17 mouse cellular contexts compared by ENCODE assay signal in genomic region chr4:118862704-118863103, GRCm38 (mm10). TPM values are rescaled to one million over a fixed set of nuclear protein-coding genes. Genes with fewer than 3 reads are reported as not detected.
DNase-seq lines count a peak whose midpoint lies in the region; ATAC-seq and TF ChIP-seq lines count a peak whose summit lies in the region.
"Had no signal": no experiment of that assay in that cellular context is flagged by ENCODE, and none has a peak within 500 bp of the region (broad histone marks: within the 10 kb centered on the region; RNA-seq: fewer than 3 reads in every experiment).

No protein-coding gene starts in this region.

- WGBS in forebrain, embryonic 14.5 days: 30% methylated on average over 4 of the region's 4 CpGs
- WGBS in forebrain, embryonic 16.5 days: 24% methylated on average over 4 of the region's 4 CpGs
- WGBS in embryonic facial prominence, embryonic 10.5 days: 48% methylated on average over 4 of the region's 4 CpGs
- WGBS in kidney, adult 2 months: 59% methylated on average over 4 of the region's 4 CpGs

- no peaks in the 10 kb centered on the region for H3K4me1 ChIP-seq in forebrain, embryonic 14.5 days (ENCODE audit: control insufficient read depth, insufficient read depth, low read length)
- peaks cover 4% of the 10 kb centered on the region; the same call in 1 of the 2 replicates for H3K4me1 ChIP-seq in forebrain, embryonic 16.5 days (replicated peaks; ENCODE audit: control insufficient read depth, insufficient read depth, low read length)
- no peaks in the 10 kb centered on the region for H3K4me1 ChIP-seq in embryonic facial prominence, embryonic 10.5 days
- no peaks in the 10 kb centered on the region for H3K4me1 ChIP-seq in kidney, adult 2 months (ENCODE audit: control insufficient read depth, insufficient read depth, low read length)
- H3K4me1 ChIP-seq: liver, embryonic 12.5 days had no signal

- no peak overlapping the region for H3K9ac ChIP-seq in forebrain, embryonic 14.5 days (ENCODE audit: low read length)
- H3K9ac ChIP-seq in forebrain, embryonic 16.5 days (replicated peaks; ENCODE audit: low read depth, low read length): no peak overlapping the region
- H3K9ac ChIP-seq: heart, embryonic 13.5 days; liver, embryonic 12.5 days had no signal

- no peaks in the 10 kb centered on the region for H3K36me3 ChIP-seq in forebrain, embryonic 14.5 days (ENCODE audit: control insufficient read depth, insufficient read depth, low read length)
- H3K36me3 ChIP-seq in forebrain, embryonic 16.5 days (ENCODE audit: control insufficient read depth, insufficient read depth): no peaks in the 10 kb centered on the region
- no peaks in the 10 kb centered on the region for H3K36me3 ChIP-seq in embryonic facial prominence, embryonic 10.5 days (replicated peaks)
- H3K36me3 ChIP-seq in myocyte (ENCODE audit: control insufficient read depth, insufficient read depth): no peaks in the 10 kb centered on the region
- H3K36me3 ChIP-seq in kidney, adult 2 months (ENCODE audit: control insufficient read depth, insufficient read depth, low read length): no peaks in the 10 kb centered on the region
- H3K36me3 ChIP-seq: heart, embryonic 13.5 days; liver, embryonic 12.5 days had no signal

- H3K9me3 ChIP-seq in forebrain, embryonic 14.5 days (replicated peaks; ENCODE audit: control insufficient read depth, low read length): no peaks in the 10 kb centered on the region
- H3K9me3 ChIP-seq in forebrain, embryonic 16.5 days (ENCODE audit: control insufficient read depth, low read length): no peaks in the 10 kb centered on the region
- H3K9me3 ChIP-seq in embryonic facial prominence, embryonic 10.5 days: no peaks in the 10 kb centered on the region
- H3K9me3 ChIP-seq: heart, embryonic 13.5 days; liver, embryonic 12.5 days had no signal

- ATAC-seq in forebrain, embryonic 14.5 days: no peak
- no peak for ATAC-seq in forebrain, embryonic 16.5 days
- ATAC-seq in monocyte, adult 5-6 weeks (replicated peaks; ENCODE audit: insufficient number of reproducible peaks, low FRiP score, low TSS enrichment, poor library complexity, severe bottlenecking): no peak
- ATAC-seq: intestine, embryonic 16.5 days; liver, embryonic 12.5 days; Patski had no signal

- H3ac ChIP-seq in myocyte (ENCODE audit: control insufficient read depth, insufficient read length): no peak overlapping the region

- H3K27ac ChIP-seq in forebrain, embryonic 14.5 days (ENCODE audit: low read depth, low read length): no peak overlapping the region
- H3K27ac ChIP-seq in forebrain, embryonic 16.5 days (ENCODE audit: low read length): no peak overlapping the region
- H3K27ac ChIP-seq in embryonic facial prominence, embryonic 10.5 days (replicated peaks): no peak overlapping the region
- H3K27ac ChIP-seq in kidney, adult 2 months (ENCODE audit: insufficient read depth, low read depth, low read length): no peak overlapping the region
- H3K27ac ChIP-seq: heart, embryonic 13.5 days; liver, embryonic 12.5 days; macrophage had no signal

- DNase-seq in forebrain, embryonic 14.5 days (ENCODE audit: low spot score): peak; percentile 19
- peak; percentile 26 for DNase-seq in left cerebral cortex, adult 11 months (ENCODE audit: low spot score)
- no peak for DNase-seq in left cerebral cortex, postnatal 4 days
- peak; percentile 8 for DNase-seq in embryonic facial prominence, embryonic 10.5 days (ENCODE audit: low spot score)
- DNase-seq in kidney, adult 2 months: no peak
- DNase-seq: adrenal gland, postnatal 25 days; thymus, postnatal 4 days had no signal

- no peak overlapping the region for H3K4me3 ChIP-seq in forebrain, embryonic 14.5 days (ENCODE audit: low read depth, low read length)
- H3K4me3 ChIP-seq in forebrain, embryonic 16.5 days (replicated peaks; ENCODE audit: low read length): no peak overlapping the region
- H3K4me3 ChIP-seq in embryonic facial prominence, embryonic 10.5 days: no peak overlapping the region
- no peak overlapping the region for H3K4me3 ChIP-seq in myocyte
- no peak overlapping the region for H3K4me3 ChIP-seq in kidney, adult 2 months (ENCODE audit: insufficient read depth, low read depth, low read length)
- H3K4me3 ChIP-seq: heart, embryonic 13.5 days; liver, embryonic 12.5 days had no signal

- TF ChIP-seq CTCF in kidney, adult 2 months (conservative IDR thresholded peaks at IDR 0.05; ENCODE audit: insufficient read depth, insufficient read length, low read depth, low read length): no peak

- TF ChIP-seq POLR2A in myocyte (IDR thresholded peaks at IDR 0.05; ENCODE audit: insufficient read length, low read depth): no peak
- no peak for TF ChIP-seq POLR2A in kidney, adult 2 months (IDR thresholded peaks at IDR 0.05; ENCODE audit: low read depth, low read length)

- no peak overlapping the region for H3K4me2 ChIP-seq in forebrain, embryonic 14.5 days (ENCODE audit: low read length)
- no peak overlapping the region for H3K4me2 ChIP-seq in forebrain, embryonic 16.5 days (ENCODE audit: low read length)
- no peak overlapping the region for H3K4me2 ChIP-seq in myocyte (ENCODE audit: low read depth)
- H3K4me2 ChIP-seq: heart, embryonic 13.5 days; liver, embryonic 12.5 days had no signal

- no peaks in the 10 kb centered on the region for H3K79me2 ChIP-seq in myocyte (ENCODE audit: control insufficient read depth, insufficient read depth)

- H3K27me3 ChIP-seq in forebrain, embryonic 14.5 days (replicated peaks; ENCODE audit: control insufficient read depth, insufficient read depth, low read length): no peaks in the 10 kb centered on the region
- H3K27me3 ChIP-seq in forebrain, embryonic 16.5 days (replicated peaks; ENCODE audit: control insufficient read depth, insufficient read depth, low read length): no peaks in the 10 kb centered on the region
- H3K27me3 ChIP-seq in embryonic facial prominence, embryonic 10.5 days (replicated peaks; ENCODE audit: low read depth, poor library complexity, severe bottlenecking): no peaks in the 10 kb centered on the region
- H3K27me3 ChIP-seq in myocyte (ENCODE audit: control insufficient read depth, insufficient read depth, insufficient read length): no peaks in the 10 kb centered on the region
- no peaks in the 10 kb centered on the region for H3K27me3 ChIP-seq in kidney, adult 2 months (replicated peaks; ENCODE audit: control insufficient read depth, insufficient read depth, low read length)
- H3K27me3 ChIP-seq: heart, embryonic 13.5 days; liver, embryonic 12.5 days; Patski had no signal

- intact Hi-C loops in left cerebral cortex, postnatal 4 days (cut with DNase I): no loop called here

TF ChIP-seq in myocyte, 11 proteins besides CTCF, POLR2A, EP300 and RAD21 (continues in another document):
- TF ChIP-seq MYOD1 (IDR thresholded peaks at IDR 0.05; ENCODE audit: control insufficient read depth in 1 of 3, insufficient read length in 2 of 3, low read depth in 2 of 3) (peak; percentile 79 to 93 (median 85)), MYOG (IDR thresholded peaks at IDR 0.05; ENCODE audit: control insufficient read depth in 1 of 3, insufficient read depth in 1 of 3, insufficient read length in 2 of 3, low read depth in 2 of 3) (peak in 2 of 3 experiments; percentile 73 to 83), E2F4 (IDR thresholded peaks at IDR 0.05; ENCODE audit: insufficient read depth) (no peak), TCF12 (IDR thresholded peaks at IDR 0.05; ENCODE audit: insufficient read depth, poor library complexity, severe bottlenecking) (peak; percentile 50), TCF3 (IDR thresholded peaks at IDR 0.05; ENCODE audit: insufficient read length, low read depth) (no peak)

RNA-seq across cellular contexts. Expression of gene Olfr1331, which starts 1.7 kb away (rescaled TPM):
- polyA plus RNA-seq in forebrain, embryonic 14.5 days (2014; fragmentation: Nextera tagmentation; extraction: Ambion mirVana): not detected in 2 replicates
- polyA plus RNA-seq in forebrain, embryonic 16.5 days (2015; fragmentation: Nextera tagmentation; extraction: Ambion mirVana): not detected in 2 replicates
- total RNA-seq in left cerebral cortex, postnatal 4 days (2021): not detected
- not detected in 2 replicates for polyA plus RNA-seq in embryonic facial prominence, embryonic 10.5 days (2016; fragmentation: Nextera tagmentation; extraction: Ambion mirVana)
- not detected for polyA plus RNA-seq in myocyte (2012; fragmentation: generic; extraction: Trizol)
- total RNA-seq in monocyte, adult 5-6 weeks (2017): not detected in 3 replicates
- polyA plus RNA-seq in kidney, adult 2 months (2012; rRNA removed): not detected in 2 replicates
- total RNA-seq: adrenal gland, postnatal 25 days; common myeloid progenitor, adult 5-6 weeks; layer of hippocampus, postnatal 25 days had no signal
- polyA plus RNA-seq: heart, embryonic 13.5 days; intestine, embryonic 16.5 days; liver, embryonic 12.5 days; macrophage; Patski had no signal

RNA-seq across cellular contexts. Expression of gene Olfr1330, which starts 25.7 kb away (rescaled TPM):
- not detected in 2 replicates for polyA plus RNA-seq in forebrain, embryonic 14.5 days (2014; fragmentation: Nextera tagmentation; extraction: Ambion mirVana)
- not detected in 2 replicates for polyA plus RNA-seq in forebrain, embryonic 16.5 days (2015; fragmentation: Nextera tagmentation; extraction: Ambion mirVana)
- total RNA-seq in left cerebral cortex, postnatal 4 days (2021): not detected
- polyA plus RNA-seq in embryonic facial prominence, embryonic 10.5 days (2016; fragmentation: Nextera tagmentation; extraction: Ambion mirVana): not detected in 2 replicates
- polyA plus RNA-seq in myocyte (2012; fragmentation: generic; extraction: Trizol): not detected
- not detected in 3 replicates for total RNA-seq in monocyte, adult 5-6 weeks (2017)
- not detected in 2 replicates for polyA plus RNA-seq in kidney, adult 2 months (2012; rRNA removed)
- total RNA-seq: adrenal gland, postnatal 25 days; common myeloid progenitor, adult 5-6 weeks; layer of hippocampus, postnatal 25 days had no signal
- polyA plus RNA-seq: liver, embryonic 12.5 days; macrophage; Patski had no signal

RNA-seq across cellular contexts. Expression of gene Olfr1333, which starts 26.6 kb away (rescaled TPM):
- polyA plus RNA-seq in forebrain, embryonic 14.5 days (2014; fragmentation: Nextera tagmentation; extraction: Ambion mirVana): not detected in 2 replicates
- polyA plus RNA-seq in forebrain, embryonic 16.5 days (2015; fragmentation: Nextera tagmentation; extraction: Ambion mirVana): not detected in 2 replicates
- total RNA-seq in left cerebral cortex, postnatal 4 days (2021): not detected
- polyA plus RNA-seq in embryonic facial prominence, embryonic 10.5 days (2016; fragmentation: Nextera tagmentation; extraction: Ambion mirVana): not detected in 2 replicates
- polyA plus RNA-seq in myocyte (2012; fragmentation: generic; extraction: Trizol): not detected
- not detected in 3 replicates for total RNA-seq in monocyte, adult 5-6 weeks (2017)
- polyA plus RNA-seq in kidney, adult 2 months (2012; rRNA removed): not detected in 2 replicates
- total RNA-seq: adrenal gland, postnatal 25 days; common myeloid progenitor, adult 5-6 weeks; layer of hippocampus, postnatal 25 days had no signal
- polyA plus RNA-seq: heart, embryonic 13.5 days; intestine, embryonic 16.5 days; liver, embryonic 12.5 days; macrophage; Patski had no signal

RNA-seq across cellular contexts. Expression of gene Olfr1335, which starts 53.0 kb away (rescaled TPM):
- not detected in 2 replicates for polyA plus RNA-seq in forebrain, embryonic 14.5 days (2014; fragmentation: Nextera tagmentation; extraction: Ambion mirVana)
- not detected in 2 replicates for polyA plus RNA-seq in forebrain, embryonic 16.5 days (2015; fragmentation: Nextera tagmentation; extraction: Ambion mirVana)
- total RNA-seq in left cerebral cortex, postnatal 4 days (2021): not detected
- polyA plus RNA-seq in embryonic facial prominence, embryonic 10.5 days (2016; fragmentation: Nextera tagmentation; extraction: Ambion mirVana): not detected in 2 replicates
- polyA plus RNA-seq in myocyte (2012; fragmentation: generic; extraction: Trizol): not detected
- total RNA-seq in monocyte, adult 5-6 weeks (2017): not detected in 3 replicates
- not detected in 2 replicates for polyA plus RNA-seq in kidney, adult 2 months (2012; rRNA removed)
- total RNA-seq: adrenal gland, postnatal 25 days; common myeloid progenitor, adult 5-6 weeks; layer of hippocampus, postnatal 25 days had no signal
- polyA plus RNA-seq: heart, embryonic 13.5 days; intestine, embryonic 16.5 days; liver, embryonic 12.5 days; macrophage; Patski had no signal

RNA-seq across cellular contexts. Expression of gene Olfr1329, which starts 54.6 kb away (rescaled TPM):
- polyA plus RNA-seq in forebrain, embryonic 14.5 days (2014; fragmentation: Nextera tagmentation; extraction: Ambion mirVana): not detected in 2 replicates
- polyA plus RNA-seq in forebrain, embryonic 16.5 days (2015; fragmentation: Nextera tagmentation; extraction: Ambion mirVana): not detected in 2 replicates
- not detected for total RNA-seq in left cerebral cortex, postnatal 4 days (2021)
- polyA plus RNA-seq in embryonic facial prominence, embryonic 10.5 days (2016; fragmentation: Nextera tagmentation; extraction: Ambion mirVana): not detected in 2 replicates
- not detected for polyA plus RNA-seq in myocyte (2012; fragmentation: generic; extraction: Trizol)
- total RNA-seq in monocyte, adult 5-6 weeks (2017): not detected in 3 replicates
- not detected in 2 replicates for polyA plus RNA-seq in kidney, adult 2 months (2012; rRNA removed)
- total RNA-seq: adrenal gland, postnatal 25 days; common myeloid progenitor, adult 5-6 weeks; layer of hippocampus, postnatal 25 days had no signal
- polyA plus RNA-seq: heart, embryonic 13.5 days; intestine, embryonic 16.5 days; liver, embryonic 12.5 days; macrophage; Patski had no signal

Comparison
In these comparisons a context has a peak if more than half of its experiments do, and no peak if none do; other contexts are left out.
1. DNase-seq: peak in forebrain, embryonic 14.5 days (single experiment), left cerebral cortex, adult 11 months (single experiment) and embryonic facial prominence, embryonic 10.5 days (single experiment); none in left cerebral cortex, postnatal 4 days (single experiment) and kidney, adult 2 months (single experiment).